Mouse (Mus musculus): ENCODE data around the gene Cfap54.

DNA sequence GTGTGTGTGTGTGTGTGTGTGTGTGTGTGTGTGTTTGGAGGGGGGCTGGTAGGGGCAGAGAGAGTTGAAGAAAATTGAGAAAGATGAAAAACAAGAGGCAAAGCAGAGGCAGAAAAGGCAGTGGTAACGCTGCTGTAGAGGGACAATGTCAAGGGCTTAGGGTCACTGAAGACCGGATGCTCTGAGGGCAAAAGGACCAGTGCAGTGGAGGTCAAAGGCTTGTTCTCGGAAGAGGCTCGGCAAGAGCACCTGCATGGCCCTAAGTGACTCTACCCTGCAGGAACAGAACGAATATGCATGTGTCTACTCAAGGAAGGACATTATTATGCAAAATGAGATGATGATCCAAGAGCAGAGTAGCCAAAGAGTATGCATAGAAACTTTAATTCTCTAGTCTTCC, 264.5 kb downstream of the Cfap54 start:
- TF ChIP-seq GATA1 (IDR thresholded peaks at IDR 0.05; ENCODE audit: low read length): no peak
- TF ChIP-seq TAL1 (IDR thresholded peaks at IDR 0.05; ENCODE audit: low read length): no peak

Data from erythroblast, embryonic 14.5 days (primary cell).